Mouse (Mus musculus) megakaryocyte-erythroid progenitor cell, adult 5-6 weeks (primary cell): Measurements from ENCODE around the gene Fgfr2. TPM values are rescaled to one million over a fixed set of nuclear protein-coding genes. Genes with fewer than 3 reads are reported as not detected.

Experiments
- ATAC-seq: replicated peaks from 2 replicates; pipeline ENCODE4 v1.8.0; 2016; ENCODE audit warnings: mild to moderate bottlenecking, inconsistent platforms; ENCODE audit not compliant: severe bottlenecking, poor library complexity, low FRiP score, low TSS enrichment
- total RNA-seq, 2 experiments: library from RNA; stranded (forward) in 1 of 2; stranded (reverse) in 1 of 2; fragments of 200-1000, 215-1000 nt in 1 of 2; fragments of >200 nt in 1 of 2; fragmentation: Nextera tagmentation in 1 of 2; gene quantifications; 2 replicates each; pipeline ENCODE4 v1.2.3; 2014 to 2017

Gene Fgfr2
- total RNA-seq, 2 experiments from 2014 or later: not detected

- ATAC-seq: no peak
Observed at GRCm38 (mm10) chr7:132367344-132367743, 755.8 kb downstream of the Fgfr2 start.

- peak; percentile 54 for ATAC-seq
Observed at GRCm38 (mm10) chr7:132365703-132366384, 757.3 kb downstream of the Fgfr2 start.

DNA sequence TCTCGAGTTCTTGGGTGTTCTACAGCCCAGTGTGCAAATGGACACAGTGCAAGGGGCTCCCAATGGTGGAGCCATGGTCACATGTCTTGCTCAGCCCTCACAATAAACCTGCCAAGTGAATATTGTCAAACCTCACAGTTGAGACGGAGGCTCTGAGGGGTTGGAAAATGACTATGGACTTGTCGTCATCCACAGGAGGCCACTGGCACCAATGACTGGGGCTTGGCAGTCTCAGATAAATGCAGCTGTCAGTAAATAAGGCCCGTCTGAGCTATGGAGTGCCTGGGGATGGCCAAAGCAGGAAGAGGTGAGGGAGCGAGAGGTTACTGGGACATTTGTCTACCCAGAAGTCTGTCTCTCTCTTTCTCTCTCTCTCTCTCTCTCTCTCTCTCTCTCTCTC, 758.0 kb downstream of the Fgfr2 start:
- ATAC-seq: peak; percentile 52

GRCm38 (mm10) chr7:132364506-132364905, 758.6 kb downstream of the Fgfr2 start:
- ATAC-seq: no peak

GRCm38 (mm10) chr7:132360336-132360735, 762.8 kb downstream of the Fgfr2 start:
- ATAC-seq: no peak

DNA sequence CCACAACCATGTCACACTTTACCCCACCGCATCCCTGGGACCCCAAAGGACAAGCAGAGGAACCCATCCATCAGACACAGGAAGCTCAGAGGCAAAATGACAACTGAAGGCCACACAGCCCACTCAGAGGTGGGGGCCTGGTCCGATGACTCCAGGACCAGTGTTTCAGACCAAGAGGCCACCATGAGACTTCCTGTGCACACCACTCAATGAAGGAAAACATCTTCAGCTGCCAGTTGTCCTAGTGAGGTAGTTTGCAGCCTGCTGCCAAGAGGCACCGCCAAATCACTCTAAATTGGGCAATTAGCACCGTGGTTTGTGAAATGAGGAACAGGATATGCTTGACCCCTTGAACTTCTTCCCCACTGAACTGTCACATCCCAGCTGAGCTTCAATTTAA, 764.4 kb downstream of the Fgfr2 start:
- no peak for ATAC-seq

- ATAC-seq: no peak
Observed at GRCm38 (mm10) chr7:132358250-132358649, 764.9 kb downstream of the Fgfr2 start.

- no peak for ATAC-seq
Observed at GRCm38 (mm10) chr7:132357841-132358237, 765.3 kb downstream of the Fgfr2 start.

DNA sequence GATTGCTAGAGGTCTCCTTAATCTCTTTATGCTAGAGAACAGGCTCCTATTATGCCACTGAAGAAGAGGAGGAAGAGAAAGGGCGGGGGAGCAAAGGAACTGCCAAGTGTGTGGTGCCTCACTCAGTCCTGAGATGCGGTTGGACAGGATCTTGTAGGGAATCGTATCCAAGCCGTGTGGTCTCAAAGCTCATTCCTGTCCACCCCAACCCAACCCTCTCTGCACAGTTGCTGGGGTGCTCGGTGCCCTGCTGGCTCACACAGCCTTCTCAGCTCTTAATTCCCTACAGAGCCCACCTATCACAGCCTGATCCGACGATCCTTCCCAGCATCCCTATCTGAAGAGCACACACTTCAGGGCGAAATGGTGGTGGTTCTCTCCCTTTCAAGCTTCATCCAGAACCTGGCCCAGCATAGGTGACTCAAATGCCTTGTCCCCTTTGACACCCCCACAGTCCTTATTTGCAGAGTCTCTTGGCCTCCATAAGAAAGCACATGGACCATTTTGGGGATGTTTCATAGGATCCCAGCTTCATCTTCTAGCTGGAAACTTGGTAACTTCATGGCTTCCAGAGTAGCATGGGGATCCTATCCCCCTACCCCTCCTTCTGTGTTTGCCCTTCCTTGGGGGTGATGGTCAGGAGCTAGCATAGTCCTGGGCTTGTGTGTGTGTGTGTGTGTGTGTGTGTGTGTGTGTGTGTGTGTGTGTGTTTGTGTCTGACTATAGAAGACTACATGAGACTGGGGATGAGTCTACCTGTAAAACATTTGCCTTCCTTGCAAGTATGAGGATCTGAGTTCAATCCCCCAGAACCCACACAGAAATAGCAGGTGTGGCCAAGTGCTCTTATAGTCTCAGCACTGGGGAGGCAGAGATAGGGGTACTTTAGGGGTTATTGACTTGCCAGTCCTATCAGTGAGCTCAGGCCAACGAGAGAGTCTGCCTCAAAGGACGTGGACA, 766.0 kb downstream of the Fgfr2 start:
- ATAC-seq: no peak

GRCm38 (mm10) chr7:132356185-132356584, 767.0 kb downstream of the Fgfr2 start:
- no peak for ATAC-seq

GRCm38 (mm10) chr7:132355767-132356166, 767.4 kb downstream of the Fgfr2 start:
- peak; percentile 71; the same call in 1 of the 2 replicates for ATAC-seq

DNA sequence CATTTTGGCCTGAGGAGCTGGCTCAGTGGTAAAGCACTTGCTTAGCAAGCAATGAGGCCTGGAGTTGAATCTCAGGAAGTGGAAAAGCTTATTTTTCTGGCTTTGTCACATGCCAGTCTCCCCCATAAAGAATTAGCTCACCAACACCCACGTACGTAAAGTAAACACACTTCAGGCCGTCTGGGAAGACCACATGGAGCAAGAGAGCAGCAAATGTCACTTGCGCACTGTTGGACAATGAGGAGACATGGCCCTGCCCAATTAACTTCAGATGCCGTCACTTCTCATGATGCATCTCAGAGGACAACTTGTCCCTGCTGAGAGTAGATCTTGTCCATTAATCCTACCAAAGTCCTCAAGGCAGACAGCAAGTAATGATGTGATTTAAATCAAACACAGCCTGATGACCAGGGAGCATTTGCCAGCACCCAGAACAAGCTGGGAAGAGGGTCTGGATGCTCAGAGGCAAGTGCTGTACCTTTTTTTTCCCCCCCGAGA, 774.0 kb downstream of the Fgfr2 start:
- no peak for ATAC-seq

GRCm38 (mm10) chr7:132347273-132348045, 775.7 kb downstream of the Fgfr2 start:
- ATAC-seq: peak; percentile 56; the same call in 1 of the 2 replicates

- no peak for ATAC-seq
Observed at GRCm38 (mm10) chr7:132345526-132346070, 777.6 kb downstream of the Fgfr2 start.

- no peak for ATAC-seq
Observed at GRCm38 (mm10) chr7:132344606-132345005, 778.5 kb downstream of the Fgfr2 start.

DNA sequence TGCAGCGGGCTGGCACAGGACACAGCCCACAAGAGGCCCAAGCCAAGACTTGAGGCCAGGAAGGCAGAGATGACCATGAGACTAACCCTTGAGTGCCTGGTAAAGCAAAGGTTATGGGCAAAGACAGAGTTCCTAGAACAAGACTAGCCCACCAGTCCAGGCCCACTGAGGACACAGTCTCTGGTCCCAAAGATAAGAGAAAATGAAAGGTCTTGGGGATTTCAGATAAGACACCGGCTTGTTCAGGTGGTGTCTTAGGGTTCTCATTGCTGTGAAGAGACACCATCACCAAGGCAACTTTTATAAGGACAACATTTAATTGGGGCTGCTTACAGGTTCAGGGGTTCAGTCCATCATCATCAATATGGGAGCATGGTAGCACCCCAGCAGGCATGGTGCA, 779.2 kb downstream of the Fgfr2 start:
- 0 out of 2 replicates have a peak, but pooled peaks have one; percentile 27 for ATAC-seq

DNA sequence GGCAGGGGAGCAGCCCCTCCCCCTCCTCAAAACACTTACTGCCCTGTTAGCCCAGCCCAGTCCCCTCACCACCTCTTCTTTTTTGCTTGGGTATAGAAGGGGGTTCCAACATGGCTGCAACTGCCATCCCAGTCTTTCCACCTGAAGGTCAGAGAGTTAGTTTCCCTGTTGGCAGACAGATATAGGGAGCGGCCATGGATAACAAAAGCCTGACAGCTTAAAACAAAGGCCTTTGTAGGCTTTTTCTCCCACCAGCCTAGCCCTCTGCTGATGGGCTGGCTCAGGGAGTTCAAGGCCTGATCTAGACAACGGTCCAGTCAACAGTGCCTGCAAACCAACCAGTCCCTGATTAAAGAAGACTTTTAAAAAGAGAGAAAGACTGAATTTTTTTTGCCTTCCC, 780.0 kb downstream of the Fgfr2 start:
- ATAC-seq: no peak

GRCm38 (mm10) chr7:132339041-132339839, 783.9 kb downstream of the Fgfr2 start:
- ATAC-seq: no peak

- ATAC-seq: no peak
Observed at GRCm38 (mm10) chr7:132338350-132338749, 784.8 kb downstream of the Fgfr2 start.
